Mouse (Mus musculus): ENCODE measurements at regions not wholly inside any gene's neighbourhood (a gene's known extent, or its start where the extent isn't known, plus 50 kb on each side); places are given as distances from the start of the nearest gene placed in this dataset.

DNA sequence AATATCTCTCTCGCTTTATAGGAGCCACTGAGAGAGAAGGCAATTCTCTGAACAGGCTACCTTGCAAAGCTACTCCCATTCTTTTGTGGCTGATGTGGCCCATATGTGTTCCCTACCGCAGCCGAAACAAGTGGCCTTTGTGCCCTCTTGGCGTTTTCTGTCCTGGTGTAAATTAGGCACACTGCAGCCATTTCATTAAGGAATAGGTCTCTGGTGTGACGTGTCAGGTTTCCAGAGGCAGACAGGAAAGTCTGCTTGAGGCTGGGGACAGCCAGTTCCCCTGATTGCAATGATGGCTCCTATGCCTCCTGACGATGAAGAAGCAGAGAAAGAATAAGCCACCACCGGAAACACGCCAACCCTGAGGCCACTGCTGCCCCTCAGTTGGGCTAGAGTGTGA, 59.3 kb upstream of the Bcor start:
- no peak for DNase-seq

- DNase-seq, result no peak
Observed at GRCm38 (mm10) chrX:12224314-12224713, 64.2 kb upstream of the Bcor start.

GRCm38 (mm10) chrX:12225116-12225891, 65.1 kb upstream of the Bcor start:
- DNase-seq, result peak in 1 of 2 experiments; percentile 12

- DNase-seq, result no peak
Observed at GRCm38 (mm10) chrX:12225892-12226206, 65.7 kb upstream of the Bcor start.

DNA sequence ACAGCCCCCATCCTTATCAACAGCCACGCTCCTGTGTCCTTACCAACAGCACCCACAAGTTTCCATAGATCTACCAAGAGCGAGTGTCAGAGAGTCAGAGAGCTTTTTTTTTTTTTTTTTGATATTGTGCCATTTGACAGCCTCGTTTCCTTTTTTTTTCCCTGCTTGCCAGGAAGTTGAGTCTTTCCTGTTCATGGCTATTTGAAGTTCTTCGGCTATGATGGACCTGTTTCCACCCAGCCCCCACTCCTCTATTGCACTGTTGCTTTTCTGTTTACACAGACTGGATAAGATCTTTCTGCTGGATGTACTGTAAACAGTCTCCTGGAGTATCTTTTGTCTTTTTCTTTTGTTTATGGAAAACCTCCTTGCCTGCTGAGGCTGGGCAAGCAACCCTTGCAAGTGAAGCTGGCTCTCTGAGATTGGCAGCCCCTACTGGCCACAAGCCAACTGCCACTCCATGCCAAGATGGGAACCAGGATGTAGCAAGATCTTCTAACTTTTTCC, 80.4 kb upstream of the Bcor start:
- no peak for DNase-seq

DNA sequence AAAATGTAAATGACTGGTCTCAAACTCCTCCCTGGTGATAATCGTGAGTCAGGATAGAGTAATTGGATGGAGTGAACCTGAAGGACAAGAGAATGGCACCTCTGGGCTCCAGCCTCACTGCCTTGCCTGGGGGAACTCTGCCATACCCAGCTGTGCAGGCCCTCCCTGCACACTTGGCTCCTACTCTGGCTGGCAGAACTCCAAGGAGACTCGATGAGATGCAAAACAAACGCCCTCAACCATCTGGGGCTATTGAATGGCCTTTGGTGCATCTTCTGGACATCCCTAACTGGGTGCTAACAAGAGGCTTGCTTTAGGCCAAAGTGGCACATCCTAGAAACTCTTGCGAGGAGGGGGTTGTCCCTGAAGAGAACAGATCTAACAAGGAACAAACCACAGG, 81.6 kb upstream of the Bcor start:
- no peak for DNase-seq

DNA sequence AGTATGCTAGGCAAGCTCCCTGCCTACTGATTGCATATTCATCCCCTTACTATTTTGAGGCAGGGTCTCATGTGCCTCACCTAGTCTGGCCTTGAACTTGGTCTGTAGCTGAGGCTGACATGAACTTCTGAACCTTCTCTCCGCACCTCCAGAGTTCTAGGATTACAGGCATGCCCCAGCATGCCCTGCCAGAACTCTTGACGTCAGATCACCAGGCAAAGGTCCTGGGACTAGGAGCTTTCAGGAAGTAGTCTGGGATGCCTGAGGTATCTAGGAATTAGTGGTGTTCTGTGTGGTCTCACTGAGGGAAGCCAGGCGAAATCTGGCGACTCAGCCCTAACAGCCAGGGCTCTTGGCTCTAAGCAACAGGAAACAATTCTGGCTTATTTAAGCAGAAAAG, 88.9 kb upstream of the Bcor start:
- DNase-seq, result no peak

DNA sequence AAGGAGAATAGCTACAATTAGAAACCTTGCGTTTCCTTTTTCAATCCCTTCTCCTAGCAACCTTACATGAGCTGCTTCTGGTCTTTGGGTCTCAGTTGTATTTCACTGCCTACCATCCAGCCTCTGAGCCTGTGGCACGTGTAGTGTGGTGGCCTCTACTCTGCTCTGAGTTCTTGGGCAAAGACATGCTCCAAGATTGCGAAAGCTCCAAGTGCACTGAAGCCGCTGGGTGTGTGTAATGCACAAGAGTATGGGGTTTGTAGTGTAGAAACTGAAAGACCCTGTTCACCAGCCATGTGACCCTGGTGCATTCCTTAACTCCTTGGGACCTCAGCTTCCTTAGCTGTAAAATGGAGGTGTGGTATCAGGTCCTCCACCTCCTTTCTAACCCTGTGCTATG, 89.8 kb upstream of the Bcor start:
- no peak for DNase-seq

DNA sequence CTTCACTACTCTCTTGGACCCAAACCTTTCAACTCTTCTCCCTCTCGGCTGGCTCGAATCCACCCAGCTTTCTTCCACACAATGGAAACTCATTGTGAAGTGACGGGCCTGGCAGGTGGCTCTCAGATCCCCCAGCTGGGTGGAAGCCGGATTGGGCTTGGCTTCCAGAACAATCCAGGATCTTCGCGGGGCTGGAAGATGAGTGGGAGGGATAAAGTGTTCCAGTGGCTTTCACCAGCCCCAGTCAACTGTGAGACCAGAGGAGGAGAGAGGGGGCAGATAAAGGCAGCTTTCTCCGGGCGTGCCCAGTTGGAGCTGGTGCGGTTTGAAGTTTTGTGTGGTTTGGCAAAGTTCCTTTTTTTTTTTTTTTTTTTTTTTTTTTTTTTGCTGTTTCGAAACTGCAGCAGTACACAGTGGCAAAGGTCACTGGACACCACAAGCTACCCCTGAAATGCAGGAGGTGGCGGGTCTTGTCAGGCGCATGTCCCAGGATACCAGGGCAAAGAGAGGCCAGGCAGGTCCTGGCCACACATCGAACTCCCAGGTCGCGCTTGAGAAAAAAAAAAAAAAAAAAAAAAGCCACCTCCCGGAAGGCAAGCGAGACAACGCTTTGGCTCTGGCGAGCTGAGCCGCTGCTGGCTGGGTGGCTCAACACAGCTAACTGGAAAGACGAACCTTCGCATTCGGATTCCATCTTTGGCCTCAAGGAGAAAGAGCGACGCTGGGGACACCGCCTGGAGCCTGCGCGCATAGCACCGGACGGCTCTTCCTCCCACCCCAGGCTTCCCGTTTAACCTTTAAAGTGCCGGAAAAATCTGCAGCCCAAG, 91.9 kb upstream of the Bcor start:
- peak; percentile 48 to 56 for DNase-seq

DNA sequence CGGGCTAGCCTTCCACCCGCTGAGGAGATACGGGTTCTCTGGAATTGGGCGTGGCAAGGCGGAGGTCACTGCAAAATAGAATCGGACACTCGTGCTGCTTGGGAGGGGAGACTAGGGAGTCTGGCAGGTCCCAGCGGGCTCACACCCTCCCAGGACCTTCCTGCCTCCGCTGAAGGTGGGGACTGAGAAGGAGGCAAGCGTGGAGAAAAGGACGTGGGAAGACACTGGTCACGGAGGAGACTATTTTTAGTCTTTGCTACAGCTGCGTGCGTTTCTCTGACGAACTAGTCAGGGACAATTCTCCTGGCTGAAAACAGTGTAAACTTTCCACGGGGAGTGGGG, 92.5 kb upstream of the Bcor start:
- no peak for DNase-seq

DNA sequence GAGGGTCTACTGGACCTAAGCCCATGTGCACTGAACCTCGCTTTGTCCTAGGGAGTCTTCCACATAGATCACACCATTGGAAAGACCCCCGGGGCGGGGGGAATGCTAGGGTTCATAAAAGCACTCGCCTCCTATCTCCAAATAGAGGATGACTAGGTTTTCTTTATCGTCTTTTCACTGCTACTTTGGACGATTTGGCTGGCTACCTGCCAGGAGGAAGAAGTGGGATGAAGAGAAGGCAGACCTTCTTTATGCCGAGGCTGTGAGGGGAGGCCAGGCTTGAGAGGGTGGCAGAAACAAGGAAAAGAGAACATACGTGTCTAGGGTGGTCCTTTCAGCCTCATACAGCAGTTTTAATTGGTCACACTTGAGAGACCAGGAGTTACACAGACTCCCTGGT, 96.6 kb upstream of the Bcor start:
- no peak for DNase-seq

DNA sequence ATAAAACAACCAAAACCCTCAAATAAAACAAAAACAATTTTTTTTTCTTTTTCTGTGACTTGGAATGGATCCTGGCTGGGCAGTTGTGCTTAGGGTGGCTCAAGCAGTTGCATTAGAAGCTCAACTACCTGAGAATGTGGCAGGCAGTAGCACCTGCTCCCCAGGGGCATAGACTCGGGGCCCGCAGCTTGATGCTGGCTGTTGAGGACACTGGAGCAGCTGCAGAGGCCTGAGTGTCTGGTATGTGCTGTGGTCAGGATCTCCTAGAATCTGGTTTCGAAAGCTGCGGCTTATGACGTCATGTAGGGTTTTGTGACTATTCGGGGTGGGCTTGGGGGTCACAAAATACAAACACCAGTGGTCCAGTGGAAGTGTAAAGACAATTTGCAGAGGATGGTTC, 103.7 kb upstream of the Bcor start:
- DNase-seq, result no peak

DNA sequence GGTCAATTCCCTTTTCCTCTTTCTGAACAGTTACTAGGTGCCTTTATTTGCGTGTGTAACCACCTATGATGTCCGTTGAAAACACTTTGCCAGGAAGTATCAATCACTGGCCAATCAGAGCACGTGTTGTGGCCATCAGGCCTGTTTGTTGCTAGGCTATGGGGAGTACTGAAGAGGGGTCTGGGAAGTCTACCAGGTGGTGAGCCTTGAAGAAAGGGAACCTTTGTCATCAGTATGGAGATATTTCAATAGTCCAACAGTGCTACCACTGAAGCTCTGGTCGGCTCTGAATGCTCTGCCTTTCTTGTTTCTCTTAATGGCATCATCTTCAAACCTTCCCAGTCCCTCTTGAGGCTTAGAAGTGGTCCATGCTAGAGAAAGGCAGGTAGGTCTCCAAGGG, 124.6 kb upstream of the Bcor start:
- no peak for DNase-seq

DNA sequence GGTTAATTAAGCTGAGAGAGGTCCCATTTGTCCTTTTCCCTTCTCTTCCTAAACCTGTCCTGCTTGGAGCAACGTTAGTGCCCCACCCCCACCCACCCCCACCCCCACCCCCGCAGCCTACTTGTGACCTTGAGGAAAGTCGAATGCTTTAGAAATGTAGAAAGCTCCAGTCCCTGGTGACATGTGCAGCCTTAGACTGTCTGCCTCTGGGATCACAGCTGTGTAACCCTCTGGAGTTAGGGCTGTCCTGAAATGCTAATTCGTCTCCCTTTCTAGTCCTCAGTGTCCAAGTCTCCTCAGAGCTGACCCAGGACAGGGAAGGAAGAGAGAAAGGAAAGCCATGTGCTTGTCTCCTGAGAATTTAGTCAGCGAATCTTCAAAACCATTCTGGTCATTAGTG, 125.0 kb upstream of the Bcor start:
- no peak for DNase-seq

DNA sequence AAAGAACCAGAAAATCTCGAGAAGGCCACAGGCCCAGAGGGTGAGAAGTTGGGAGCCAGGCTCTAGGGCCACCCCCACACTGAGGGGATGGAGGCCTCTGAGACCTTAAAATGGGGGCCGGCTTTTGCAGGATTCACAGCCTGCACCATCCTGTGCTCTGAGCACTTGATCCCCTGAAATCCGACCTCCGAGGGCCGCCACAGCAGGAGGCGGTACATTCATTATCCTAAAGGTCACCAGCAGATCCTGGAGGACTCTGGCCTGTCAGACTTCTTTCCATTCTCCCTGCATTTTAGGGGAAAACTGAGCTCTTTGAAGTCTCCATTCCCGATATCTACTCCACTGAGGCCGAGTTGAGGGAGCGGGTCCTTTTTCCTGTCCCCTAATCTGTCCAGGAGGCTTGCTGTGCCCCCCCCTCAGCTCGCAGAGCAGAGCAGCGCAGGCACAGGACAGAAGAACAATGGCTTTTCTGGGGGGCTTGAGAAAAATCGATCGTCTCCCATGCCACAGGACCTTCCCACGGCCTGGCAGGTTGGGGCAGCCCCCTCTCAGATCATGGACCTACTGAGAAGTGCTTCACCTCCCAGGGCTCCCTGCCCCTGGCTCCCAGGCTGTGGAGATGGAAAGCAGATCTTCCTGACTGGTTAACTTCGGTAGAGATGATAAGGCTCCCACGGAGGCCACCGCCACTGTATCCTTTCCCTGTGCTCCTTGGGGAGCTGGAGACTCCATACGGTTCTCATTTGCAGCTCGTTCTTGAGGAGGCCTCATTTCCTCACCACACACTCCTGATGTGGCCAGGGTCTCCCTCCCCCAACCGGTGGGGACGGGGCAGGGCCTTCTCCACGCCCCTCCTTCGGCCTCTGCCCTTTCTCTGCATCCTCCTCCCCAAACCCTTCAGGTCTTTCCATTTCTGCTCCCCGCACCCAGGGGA, 126.1 kb upstream of the Bcor start:
- no peak for DNase-seq

DNA sequence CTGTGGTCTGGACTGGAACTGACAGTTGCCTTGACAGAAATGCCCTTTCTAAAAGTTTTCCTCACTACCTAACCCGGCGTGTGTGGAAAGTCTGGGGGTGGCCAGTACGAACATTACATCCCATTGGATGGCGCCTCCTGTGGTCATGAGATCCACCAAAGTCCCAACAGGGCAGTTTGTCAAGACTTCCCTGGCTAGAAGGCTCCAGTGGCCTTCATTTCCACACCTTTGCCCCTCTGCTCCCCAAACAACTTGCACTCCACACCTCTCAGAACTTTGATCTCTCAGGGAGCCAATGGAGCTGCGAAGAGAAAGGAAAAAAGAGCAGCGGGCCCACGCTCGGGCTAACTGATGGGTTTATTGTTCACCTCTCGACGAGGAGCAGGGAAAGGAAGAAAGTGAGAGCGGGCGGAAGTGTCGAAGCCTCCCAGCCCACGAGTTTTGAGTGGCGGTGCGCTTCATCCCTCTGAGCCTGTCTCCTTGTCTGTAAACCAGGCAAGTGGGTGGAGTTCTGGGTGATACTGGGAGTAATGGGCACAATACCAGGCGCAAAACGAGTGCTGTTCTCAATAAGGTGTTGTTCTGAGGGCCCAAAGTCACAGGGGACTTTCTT, 126.9 kb upstream of the Bcor start:
- DNase-seq, result no peak

DNA sequence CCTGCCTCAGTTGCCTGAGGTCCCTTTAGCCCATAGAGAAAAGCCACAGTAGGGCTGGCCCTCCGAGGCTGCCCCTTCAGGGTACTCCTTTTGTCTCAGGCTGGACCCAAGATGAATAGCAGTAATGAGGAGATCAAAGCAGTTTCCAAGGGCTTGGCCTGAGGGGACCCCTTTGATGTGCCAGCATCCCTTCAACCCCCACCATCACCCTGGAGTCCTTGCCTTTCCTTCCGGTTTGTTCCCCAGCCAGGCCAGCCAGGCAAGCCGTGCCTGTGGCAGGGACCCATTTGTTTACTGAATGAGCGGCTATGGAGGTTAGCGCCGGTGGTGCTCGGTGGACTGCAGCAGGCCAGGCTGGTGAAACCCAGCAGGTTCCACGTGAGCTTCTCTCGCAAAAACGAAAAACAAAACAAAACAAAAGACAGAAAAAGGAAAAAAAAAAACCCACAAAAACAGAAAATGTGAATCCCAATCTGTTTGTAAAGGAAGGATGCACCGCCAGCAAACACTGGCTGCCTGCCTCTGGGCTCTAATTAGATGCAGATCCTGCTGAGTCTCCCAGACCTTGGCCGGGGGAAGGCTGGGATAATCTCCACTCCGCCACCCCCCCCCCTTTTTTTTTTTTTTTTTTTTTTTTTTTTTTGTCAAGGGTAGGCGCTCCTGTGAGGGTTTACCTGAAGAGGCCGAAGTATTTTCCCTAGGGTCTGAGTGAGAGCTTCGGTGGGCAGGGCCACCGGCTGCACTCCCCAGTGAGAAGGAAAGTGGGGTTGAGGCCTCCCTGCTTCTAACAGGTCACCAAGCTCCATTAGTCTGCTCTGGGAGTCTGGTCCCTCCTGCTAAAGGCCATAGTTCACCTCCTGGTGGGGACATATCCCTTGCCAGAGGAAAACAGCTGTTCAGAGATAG, 127.8 kb upstream of the Bcor start:
- no peak for DNase-seq

DNA sequence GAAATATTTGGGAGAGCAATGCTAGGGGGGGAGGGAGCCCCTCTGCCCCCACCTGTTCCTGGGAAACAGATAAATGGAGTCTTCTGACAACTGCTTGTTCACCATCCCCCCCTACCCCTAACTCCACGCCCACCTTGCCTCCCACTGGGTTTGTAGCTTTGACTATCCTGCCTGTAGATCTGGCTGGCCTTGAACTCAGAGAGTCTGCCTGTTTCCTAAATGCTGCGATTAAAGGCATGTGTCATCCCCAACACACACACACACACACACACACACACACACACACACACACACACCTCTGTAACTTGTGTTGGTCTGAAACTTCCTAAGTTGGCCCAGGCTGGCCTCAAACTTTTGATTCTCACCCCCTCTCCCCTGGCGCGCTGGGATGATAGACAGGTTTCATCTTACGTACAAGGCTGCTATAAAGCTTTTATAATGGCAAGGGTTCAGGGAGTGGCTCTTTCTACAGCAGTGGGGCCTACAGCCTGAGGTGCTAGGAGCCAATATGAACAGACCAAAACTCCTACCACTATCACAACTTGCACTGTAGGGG, 128.5 kb upstream of the Bcor start:
- no peak for DNase-seq

DNA sequence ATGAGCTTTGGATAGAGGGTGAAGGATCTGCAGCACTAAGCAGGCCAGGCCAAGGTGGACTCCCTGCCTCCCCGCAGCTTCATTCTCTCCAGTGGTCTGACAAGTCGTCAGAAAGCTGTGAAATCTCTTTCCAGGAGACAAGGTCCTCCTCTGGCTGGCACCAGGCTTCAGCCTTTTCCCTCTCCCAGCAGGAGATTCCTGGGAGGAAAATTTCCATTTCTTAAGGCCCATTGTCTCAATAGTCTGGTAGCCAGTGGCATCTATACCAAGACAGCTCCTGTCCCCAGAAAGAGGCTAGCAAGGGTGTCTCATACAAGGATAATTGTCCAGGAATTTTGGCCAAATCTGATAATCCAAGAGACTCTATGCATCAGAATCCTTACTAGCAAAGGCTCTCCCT, 133.0 kb upstream of the Bcor start:
- no peak for DNase-seq

DNA sequence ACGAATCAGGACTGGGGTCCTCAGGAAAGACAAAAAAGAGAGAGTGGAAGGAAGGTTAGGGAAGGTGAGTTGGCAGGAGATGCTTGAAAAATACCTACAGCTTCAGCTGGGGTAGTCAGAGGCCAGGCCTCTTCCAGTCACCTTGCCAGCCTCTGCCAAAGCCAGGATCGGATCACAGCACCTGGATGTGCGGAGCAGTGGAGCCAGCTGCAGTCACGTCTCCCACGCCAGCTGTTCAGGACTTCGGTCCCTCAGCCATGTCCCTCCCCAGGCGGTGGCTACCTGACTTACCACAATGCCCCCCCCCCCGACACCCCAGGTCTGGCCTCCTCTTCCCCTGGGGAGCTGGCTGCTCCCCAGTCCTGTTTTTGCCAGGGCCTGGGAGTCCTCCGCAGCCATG, 134.3 kb upstream of the Bcor start:
- DNase-seq, result no peak

GRCm38 (mm10) chrX:12294941-12295340, 134.8 kb upstream of the Bcor start:
- no peak for DNase-seq

Data from B cell, adult 2 months (primary cell).